Mouse (Mus musculus) midbrain, postnatal 0 days (tissue): ENCODE results near the gene Mcm9. TPM values are rescaled to one million over a fixed set of nuclear protein-coding genes. Genes with fewer than 3 reads are reported as not detected.

Source experiments
- ATAC-seq: fragments of 200-750 bp; cut with Nextera tagmentation; 2 replicates; pipeline ENCODE4 v1.8.0; 2017; ENCODE audit warnings: moderate number of reproducible peaks, mild to moderate bottlenecking, moderate TSS enrichment, moderate library complexity; ENCODE audit not compliant: low FRiP score
- DNase-seq: peaks from one replicate; pipeline ENCODE4 v3.0.0-alpha.2; 2015; ENCODE audit warnings: low spot score
- H3K27ac ChIP-seq: fragments of 300-500 bp; sonication (generic); 2 replicates; pipeline ENCODE4 v1.5.1; 2014; ENCODE audit warnings: low read depth, mild to moderate bottlenecking, low read length, mixed read lengths
- H3K27me3 ChIP-seq: fragments of 300-500 bp; sonication (generic); 2 replicates; pipeline ENCODE4 v1.6.1; 2014; ENCODE audit warnings: low read length, control low read depth, mixed read lengths; ENCODE audit not compliant: insufficient read depth
- H3K36me3 ChIP-seq: fragments of 300-500 bp; sonication (generic); 2 replicates; pipeline ENCODE4 v1.6.1; 2014; ENCODE audit warnings: low read length, control low read depth, mixed read lengths; ENCODE audit not compliant: insufficient read depth
- H3K4me1 ChIP-seq: fragments of 300-500 bp; sonication (generic); 2 replicates; pipeline ENCODE4 v1.6.1; 2014; ENCODE audit warnings: mild to moderate bottlenecking, control low read depth, antibody characterized with exemption, low read length, mixed read lengths; ENCODE audit not compliant: insufficient read depth
- H3K4me2 ChIP-seq: fragments of 300-500 bp; sonication (generic); 2 replicates; pipeline ENCODE4 v1.6.1; 2014; ENCODE audit warnings: low read depth, mild to moderate bottlenecking, low read length, mixed read lengths; ENCODE audit not compliant: poor library complexity, severe bottlenecking
- H3K4me3 ChIP-seq: fragments of 300-500 bp; sonication (generic); 2 replicates; pipeline ENCODE4 v1.5.1; 2014; ENCODE audit warnings: low read depth, mild to moderate bottlenecking, low read length, moderate library complexity
- H3K9ac ChIP-seq: fragments of 300-500 bp; sonication (generic); replicated peaks from 2 replicates; pipeline ENCODE4 v1.6.1; 2014; ENCODE audit warnings: mild to moderate bottlenecking, low read length, moderate library complexity, mixed read lengths; ENCODE audit not compliant: poor library complexity, severe bottlenecking
- H3K9me3 ChIP-seq: fragments of 300-500 bp; sonication (generic); 2 replicates; pipeline ENCODE4 v1.6.1; 2016; ENCODE audit warnings: low read length, control low read depth
- CTCF ChIP-seq: IDR thresholded peaks from 2 replicates; pipeline ENCODE4 v1.5.1; 2016; ENCODE audit warnings: antibody characterized with exemption, mild to moderate bottlenecking
- WGBS: fragments of 180-500 bp; shearing (Covaris S2); extraction: QIAGEN DNeasy Blood & Tissue Kit; methylation state at CpG from one replicate; pipeline ENCODE4 v1.1.7; 2014; 5-methylcytosine and 5-hydroxymethylcytosine counted together
- polyA plus RNA-seq: library from polyadenylated mRNA; unstranded; fragments of >200 nt; fragmentation: Nextera tagmentation; extraction: Ambion mirVana; gene quantifications from 2 replicates; pipeline ENCODE4 v1.2.1, GENCODE M21; 2015
- total RNA-seq: library from RNA; depleted of rRNA; stranded (reverse); fragments of >200 nt; gene quantifications from 2 replicates; pipeline ENCODE4 v1.2.3, GENCODE M21; 2014

Gene Mcm9
- total and polyA plus RNA-seq, 2 experiments from 2014 or later = 3.1 to 5.7 TPM

DNA sequence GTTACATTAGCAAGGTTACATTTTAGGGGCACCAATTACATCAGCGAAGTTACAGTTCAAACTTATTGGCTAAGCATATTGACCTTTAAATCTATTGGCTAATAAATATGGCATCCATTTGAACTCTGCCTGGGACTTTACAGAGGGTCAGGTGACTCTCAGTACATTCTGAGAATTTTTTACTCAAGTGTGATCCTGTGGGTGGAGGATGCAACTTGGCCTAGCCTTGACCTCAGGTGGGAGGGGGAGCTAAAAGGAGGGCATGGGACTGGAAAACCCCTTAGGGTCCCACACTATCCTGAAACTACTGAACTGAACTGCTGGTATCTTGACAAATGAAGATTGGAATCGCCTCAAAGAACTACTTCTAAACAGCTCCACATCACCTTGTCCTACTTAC, 103.9 kb downstream of the Mcm9 start:
- Histone ChIP-seq H3K27me3 (no peaks in the 10 kb centered on the region), H3K9me3 (no peaks in the 10 kb centered on the region), H3K4me1 (no peaks in the 10 kb centered on the region), H3K4me2 (no peak overlapping the region), H3K4me3 (no peak overlapping the region), H3K27ac (no peak overlapping the region), H3K9ac (no peak overlapping the region), H3K36me3 (no peaks in the 10 kb centered on the region)
- TF ChIP-seq CTCF = no peak
- ATAC-seq = no peak
- no peak for DNase-seq
- 90% methylated on average over 2 of the region's 2 CpGs for WGBS

DNA sequence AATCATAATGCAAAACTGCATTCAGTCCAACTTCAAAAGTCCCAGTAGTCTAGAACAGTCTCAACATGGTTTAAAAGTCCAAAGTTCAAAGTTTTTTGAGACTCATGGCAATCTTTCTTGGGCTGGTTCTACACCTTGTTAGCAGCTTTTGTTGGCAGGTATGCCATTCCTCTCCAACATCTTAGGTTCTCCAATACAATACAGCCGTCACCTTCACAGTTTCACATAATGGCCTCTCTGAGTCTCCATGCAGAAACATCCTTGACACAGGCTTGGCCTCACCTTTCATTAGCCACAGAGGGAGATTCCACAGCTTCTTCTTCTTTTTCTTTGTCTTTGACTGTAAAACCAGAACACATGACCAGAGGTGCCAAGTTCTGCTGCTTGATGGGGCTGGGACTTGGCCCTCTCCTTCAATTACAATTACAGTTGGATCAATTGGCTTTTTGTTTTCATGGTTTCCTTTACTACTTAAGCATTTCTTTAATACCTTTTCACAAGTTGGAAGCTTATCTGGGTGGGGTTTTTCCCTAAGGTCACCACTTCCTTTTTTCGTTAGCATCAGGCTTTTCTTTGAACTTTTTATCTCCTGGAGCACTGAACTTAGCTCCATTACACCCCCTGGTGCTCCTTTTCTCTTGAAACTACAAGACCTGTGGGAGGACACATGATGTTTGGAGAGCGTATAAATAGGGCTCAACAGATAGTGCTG, 104.8 kb downstream of the Mcm9 start:
- Histone ChIP-seq H3K9me3 (no peaks in the 10 kb centered on the region), H3K27ac (no peak overlapping the region), H3K27me3 (no peaks in the 10 kb centered on the region), H3K36me3 (no peaks in the 10 kb centered on the region), H3K4me2 (no peak overlapping the region), H3K9ac (no peak overlapping the region), H3K4me3 (no peak overlapping the region), H3K4me1 (no peaks in the 10 kb centered on the region)
- no peak for DNase-seq
- 78% methylated on average over 3 of the region's 3 CpGs for WGBS
- TF ChIP-seq CTCF = no peak
- ATAC-seq = no peak

DNA sequence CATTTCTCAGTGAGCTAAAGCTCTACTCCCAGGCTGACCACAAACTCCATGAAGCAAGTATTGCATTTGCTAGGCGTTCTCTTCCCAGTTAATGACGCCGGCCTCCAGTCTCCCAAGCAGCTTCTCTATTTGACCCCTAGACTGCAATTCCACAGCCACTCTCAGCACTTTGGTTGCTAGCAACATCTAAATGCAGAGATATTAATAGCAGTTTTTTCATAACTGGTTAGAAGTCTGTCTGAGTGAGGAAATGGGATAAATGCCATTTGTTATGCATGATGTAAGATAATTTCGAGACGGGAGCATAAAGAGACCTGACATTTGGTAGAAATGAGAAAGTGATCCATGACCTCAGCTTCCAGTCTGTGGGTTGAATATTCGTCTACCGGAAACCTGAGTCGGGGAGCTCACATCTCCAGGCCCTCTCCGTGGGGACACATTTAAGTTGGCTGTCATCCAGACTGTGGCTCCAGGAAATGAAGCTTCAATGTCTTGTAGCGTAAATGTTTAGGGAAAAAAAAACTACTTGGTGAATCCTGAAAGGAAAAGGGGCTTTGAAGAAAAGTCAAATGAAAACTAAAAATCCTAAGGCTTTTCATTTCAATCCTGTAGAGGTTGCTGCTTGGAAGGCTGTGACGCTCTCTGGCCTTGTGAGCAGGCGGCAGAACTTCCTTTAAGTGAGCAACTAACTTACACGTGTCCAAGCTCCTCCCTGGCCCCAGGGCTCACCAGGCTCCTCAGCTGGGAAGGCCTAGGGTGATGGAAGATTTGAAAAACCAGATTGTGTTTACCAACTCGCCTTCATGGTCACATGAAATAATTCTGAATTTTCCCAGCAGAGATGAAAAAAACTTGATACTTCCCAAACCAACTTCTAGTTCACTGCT, 110.9 kb downstream of the Mcm9 start:
- no peak for TF ChIP-seq CTCF
- Histone ChIP-seq H3K36me3 (no peaks in the 10 kb centered on the region), H3K27ac (peak overlapping the region; percentile 47; the same call in 1 of the 2 replicates), H3K4me1 (peaks cover 7% of the 10 kb centered on the region), H3K27me3 (no peaks in the 10 kb centered on the region), H3K4me3 (no peak overlapping the region), H3K9ac (no peak overlapping the region), H3K4me2 (no peak overlapping the region), H3K9me3 (no peaks in the 10 kb centered on the region)
- WGBS = 57% methylated on average over 14 of the region's 14 CpGs
- no peak for ATAC-seq
- DNase-seq = no peak

DNA sequence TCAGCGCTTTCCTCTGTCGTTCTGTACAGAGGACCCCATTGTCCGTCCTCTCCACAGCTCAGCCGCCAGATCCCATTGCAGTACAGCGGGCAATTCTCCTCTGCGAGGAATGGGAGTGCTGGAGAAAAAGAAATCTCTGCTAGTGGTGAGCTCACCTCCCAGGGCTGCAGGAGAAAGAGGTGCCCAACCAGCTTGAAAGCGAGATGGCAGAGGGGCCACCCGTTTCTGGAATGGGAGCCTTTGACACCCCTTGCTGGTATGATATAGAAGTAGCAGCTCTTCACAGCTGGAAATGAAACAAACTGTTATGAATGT, 111.7 kb downstream of the Mcm9 start:
- H3K4me3 ChIP-seq = no peak overlapping the region
- DNase-seq (no peak), ATAC-seq (0 out of 2 replicates have a peak, but pooled peaks have one; percentile 32)
- H3K4me1 ChIP-seq = peaks cover 7% of the 10 kb centered on the region
- no peak for TF ChIP-seq CTCF
- no peak overlapping the region for H3K9ac ChIP-seq
- no peaks in the 10 kb centered on the region for H3K9me3 ChIP-seq
- H3K27ac ChIP-seq = peak overlapping the region; percentile 47; the same call in 1 of the 2 replicates
- H3K27me3 ChIP-seq = no peaks in the 10 kb centered on the region
- WGBS = 49% methylated on average over 8 of the region's 8 CpGs
- H3K36me3 ChIP-seq = no peaks in the 10 kb centered on the region
- no peak overlapping the region for H3K4me2 ChIP-seq

DNA sequence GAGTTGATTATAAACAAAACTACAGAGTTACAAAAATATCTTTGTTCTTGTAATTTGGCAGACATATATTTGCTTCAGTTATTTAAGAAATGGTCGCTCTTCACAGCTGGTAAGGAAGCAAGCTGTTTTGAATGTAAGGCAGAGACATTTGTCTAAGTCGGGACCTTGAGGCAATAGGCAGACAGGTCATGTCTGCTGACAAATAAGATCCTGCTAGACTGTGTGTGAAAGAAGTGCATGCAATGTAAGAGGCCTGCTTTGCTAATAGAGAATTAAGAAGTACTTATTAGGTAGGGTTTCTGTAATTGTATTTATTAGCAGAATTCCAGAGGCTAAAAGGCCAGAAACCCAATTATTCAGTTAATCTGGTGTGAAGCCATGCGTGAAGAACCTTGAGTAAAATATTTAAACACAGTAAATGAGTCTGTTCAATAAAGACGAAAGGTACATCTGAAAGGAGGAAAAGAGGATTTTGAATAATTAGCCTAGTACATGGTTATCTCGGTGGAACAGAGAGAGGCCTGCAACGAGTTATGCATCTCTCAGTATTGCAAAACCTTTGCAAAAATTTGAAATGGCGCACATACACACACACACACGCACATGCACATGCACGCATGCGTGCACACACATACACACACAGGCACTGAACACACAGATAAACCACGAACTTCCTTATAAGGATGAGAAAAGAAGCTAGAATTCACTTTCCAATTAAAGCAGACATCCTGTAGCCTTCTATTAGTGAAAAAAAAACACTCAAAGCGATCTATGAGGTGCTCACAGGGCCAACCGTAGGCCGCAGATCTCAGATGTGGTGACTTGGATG, 112.3 kb downstream of the Mcm9 start:
- no peaks in the 10 kb centered on the region for H3K9me3 ChIP-seq
- TF ChIP-seq CTCF = no peak
- no peak overlapping the region for H3K4me3 ChIP-seq
- no peak overlapping the region for H3K4me2 ChIP-seq
- WGBS = 64% methylated on average over 14 of the region's 14 CpGs
- H3K4me1 ChIP-seq = peaks cover 7% of the 10 kb centered on the region
- no peak overlapping the region for H3K9ac ChIP-seq
- H3K36me3 ChIP-seq = no peaks in the 10 kb centered on the region
- H3K27ac ChIP-seq = peak overlapping the region; percentile 47; the same call in 1 of the 2 replicates
- H3K27me3 ChIP-seq = no peaks in the 10 kb centered on the region
- ATAC-seq = peak; percentile 48; the same call in 1 of the 2 replicates
- no peak for DNase-seq
